Mouse (Mus musculus): Measurements from ENCODE around the gene Cyp4f39.

DNA sequence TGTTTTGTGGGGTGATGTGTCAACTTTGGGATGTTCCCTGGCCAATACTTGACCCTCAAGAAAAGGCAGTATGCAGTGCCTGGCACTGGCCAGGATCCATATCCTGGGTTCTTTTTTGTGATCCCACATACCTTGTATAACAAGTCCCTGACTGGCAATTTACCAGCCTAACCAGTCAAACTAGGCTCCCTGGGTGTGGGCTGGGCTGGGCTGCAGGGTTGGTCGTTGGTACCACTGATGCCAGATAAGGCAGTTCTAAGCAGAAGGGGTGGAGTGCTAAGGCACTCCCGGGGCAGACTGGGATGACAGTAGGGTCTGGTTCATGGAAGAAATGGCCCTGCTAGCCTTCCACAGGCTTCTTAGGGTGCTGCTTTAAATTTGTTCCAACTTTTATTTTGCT is 2.5 kb downstream of the Cyp4f39 start:
- TF ChIP-seq POLR2A (IDR thresholded peaks at IDR 0.05; ENCODE audit: low read depth, low read length): no peak
- no peak for TF ChIP-seq NRF1 (IDR thresholded peaks at IDR 0.05; ENCODE audit: low read depth, low read length)
- no peak for TF ChIP-seq MAFK (IDR thresholded peaks at IDR 0.05; ENCODE audit: insufficient replicate concordance, low read length)
- TF ChIP-seq CTCF (conservative IDR thresholded peaks at IDR 0.05 in 1 of 2, IDR thresholded peaks at IDR 0.05 in 1 of 2; ENCODE audit: low read depth in 2 of 2, low read length in 2 of 2): no peak
- no peak for TF ChIP-seq JUN (IDR thresholded peaks at IDR 0.05; ENCODE audit: insufficient read depth, low read depth, low read length)
